Mouse (Mus musculus) heart, postnatal 0 days (tissue): ENCODE data around the gene Mrps18b. TPM values are rescaled to one million over a fixed set of nuclear protein-coding genes. Genes with fewer than 3 reads are reported as not detected.
"Not testable (repeated sequence)": the region's sequence is repeated elsewhere in the genome, so short reads cannot be mapped to it uniquely, and the experiment has no call there.

ENCODE experiments used
- ATAC-seq: fragments of 200-750 bp; cut with Nextera tagmentation; 2 replicates; pipeline ENCODE4 v1.8.0; 2017; ENCODE audit warnings: low read depth, moderate number of reproducible peaks, moderate library complexity; ENCODE audit not compliant: insufficient read depth
- DNase-seq: peaks from one replicate; pipeline ENCODE4 v3.0.0-alpha.2; 2016; ENCODE audit warnings: low spot score
- H3K27ac ChIP-seq: fragments of 300-500 bp; sonication (generic); 2 replicates; pipeline ENCODE4 v1.5.1; 2014; ENCODE audit warnings: low read depth, mild to moderate bottlenecking
- H3K27me3 ChIP-seq: fragments of 300-500 bp; sonication (generic); 2 replicates; pipeline ENCODE4 v1.6.1; 2014; ENCODE audit warnings: low read length, mixed read lengths; ENCODE audit not compliant: control insufficient read depth, insufficient read depth
- H3K36me3 ChIP-seq: fragments of 300-500 bp; sonication (generic); replicated peaks from 2 replicates; pipeline ENCODE4 v1.6.1; 2014; ENCODE audit warnings: low read length, mixed read lengths; ENCODE audit not compliant: control insufficient read depth, insufficient read depth
- H3K4me1 ChIP-seq: fragments of 300-500 bp; sonication (generic); 2 replicates; pipeline ENCODE4 v1.6.1; 2014; ENCODE audit warnings: antibody characterized with exemption; ENCODE audit not compliant: control insufficient read depth, insufficient read depth
- H3K4me2 ChIP-seq: fragments of 300-500 bp; sonication (generic); 2 replicates; pipeline ENCODE4 v1.6.1; 2014; ENCODE audit warnings: low read depth, mild to moderate bottlenecking, low read length, moderate library complexity
- H3K4me3 ChIP-seq: fragments of 300-500 bp; sonication (generic); 2 replicates; pipeline ENCODE4 v1.5.1; 2014; ENCODE audit warnings: low read depth, low read length
- H3K9ac ChIP-seq: fragments of 300-500 bp; sonication (generic); replicated peaks from 2 replicates; pipeline ENCODE4 v1.6.1; 2014; ENCODE audit warnings: low read depth, low read length, mixed read lengths
- H3K9me3 ChIP-seq: fragments of 300-500 bp; sonication (generic); replicated peaks from 2 replicates; pipeline ENCODE4 v1.6.1; 2016; ENCODE audit warnings: low read length; ENCODE audit not compliant: control insufficient read depth
- CTCF ChIP-seq: IDR thresholded peaks from 2 replicates; pipeline ENCODE4 v1.5.1; 2016; ENCODE audit warnings: antibody characterized with exemption, control low read depth, low read depth
- EP300 ChIP-seq: IDR thresholded peaks from 2 replicates; pipeline ENCODE4 v1.6.1; 2016; ENCODE audit warnings: antibody characterized with exemption, low read depth
- WGBS: fragments of 180-500 bp; shearing (Covaris S2); extraction: QIAGEN DNeasy Blood & Tissue Kit; methylation state at CpG from one replicate; pipeline ENCODE4 v1.1.7; 2014; 5-methylcytosine and 5-hydroxymethylcytosine counted together
- polyA plus RNA-seq: library from polyadenylated mRNA; unstranded; fragments of >200 nt; fragmentation: Nextera tagmentation; extraction: Ambion mirVana; gene quantifications from 2 replicates; pipeline ENCODE4 v1.2.1, GENCODE M21; 2015
- total RNA-seq: library from RNA; depleted of rRNA; stranded (reverse); fragments of >200 nt; gene quantifications from 2 replicates; pipeline ENCODE4 v1.2.3, GENCODE M21; 2014; ENCODE audit warnings: low replicate concordance; rRNA removed

Gene Mrps18b
- 38.0 and 73.7 TPM in 2 replicates for total RNA-seq
- 68.6 and 77.0 TPM in 2 replicates for polyA plus RNA-seq

DNA sequence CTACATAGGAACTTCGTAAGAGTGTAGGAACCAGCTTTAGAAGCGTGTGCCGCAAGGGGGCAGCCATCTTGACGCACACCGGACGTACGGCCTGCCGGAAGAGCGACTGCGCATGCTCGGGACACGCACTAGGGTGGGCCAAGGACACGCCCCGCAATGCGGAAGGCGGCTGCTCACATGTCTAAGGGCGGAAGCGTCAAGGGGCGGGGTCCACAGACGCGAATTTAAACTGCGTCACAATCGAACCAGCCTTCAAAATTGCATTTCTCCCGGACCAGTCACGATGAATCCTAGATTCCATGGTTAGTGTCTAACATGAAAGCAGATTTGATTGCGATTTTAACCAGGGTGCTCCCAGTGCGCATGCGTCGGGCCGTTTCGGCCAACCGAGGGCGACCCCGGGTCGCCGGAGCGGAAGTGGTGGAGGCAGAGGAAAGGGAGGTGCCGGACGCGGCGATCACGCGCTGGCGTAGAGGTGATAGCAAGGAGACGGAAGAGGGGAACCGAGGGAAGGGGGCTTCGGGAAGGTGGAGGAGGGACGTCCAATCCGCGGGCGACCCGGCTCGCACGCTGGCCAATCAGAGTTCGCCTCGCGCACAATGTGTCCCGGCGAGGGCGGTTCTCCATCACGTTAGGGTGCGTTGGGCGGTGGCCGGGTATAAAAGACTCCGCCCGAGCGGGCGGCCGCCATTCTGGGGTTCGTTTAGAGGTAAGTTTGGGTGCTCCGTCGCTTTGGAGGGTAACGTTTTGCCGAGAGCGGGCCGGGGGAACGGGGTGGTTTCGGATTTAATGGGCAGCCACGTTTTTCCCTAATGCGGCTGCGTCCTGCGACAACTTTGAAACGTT, at the start of gene Mrps18b, which contains the start of gene Ppp1r10:
Mrps18b (minus strand) TSS at position 93 of the 846 bp plus-strand sequence.
Ppp1r10 (plus strand) TSS at position 138 of the 846 bp plus-strand sequence.
- peak; percentile 98 for TF ChIP-seq EP300
- TF ChIP-seq CTCF: peak; percentile 66
- Histone ChIP-seq H3K4me3 (peak within 1 kb of the TSS; percentile 91), H3K36me3 (peaks cover 32% of the 10 kb centered on the region), H3K4me1 (peaks cover 18% of the 10 kb centered on the region; the same call in 1 of the 2 replicates), H3K9me3 (no peaks in the 10 kb centered on the region), H3K27ac (peak within 1 kb of the TSS; percentile 99), H3K27me3 (no peaks in the 10 kb centered on the region), H3K4me2 (peak within 1 kb of the TSS; percentile 89), H3K9ac (peak within 1 kb of the TSS; percentile 99)
- under 1% methylated on average over 83 of the region's 83 CpGs for whole genome bisulfite sequencing
- ATAC-seq: peak; percentile 91
- peak; percentile 100 for DNase-seq

DNA sequence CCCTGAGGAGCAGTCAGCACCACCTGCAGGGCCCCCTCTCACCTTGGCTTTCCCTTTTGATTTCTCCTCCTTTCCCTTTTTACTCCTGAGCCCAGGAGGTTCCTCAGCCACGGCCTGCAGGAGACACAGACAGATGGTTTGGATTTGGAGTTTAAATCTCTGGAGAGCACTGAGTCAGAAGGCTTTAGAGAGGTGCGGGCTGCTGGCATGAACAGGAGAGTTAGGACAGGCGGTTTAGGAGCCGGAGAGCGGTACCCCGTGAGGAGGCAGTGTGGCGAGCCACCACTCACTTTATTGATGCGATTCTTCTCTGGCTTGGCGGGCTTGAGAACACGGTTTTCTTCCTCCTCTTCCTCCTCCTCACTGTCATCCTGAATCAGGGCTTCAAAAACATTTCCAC, 47.1 kb upstream of the Mrps18b start:
- Histone ChIP-seq H3K27ac (no peak overlapping the region), H3K4me3 (no peak overlapping the region), H3K4me1 (no peaks in the 10 kb centered on the region), H3K9me3 (no peaks in the 10 kb centered on the region), H3K9ac (no peak overlapping the region), H3K27me3 (no peaks in the 10 kb centered on the region), H3K36me3 (peaks cover 75% of the 10 kb centered on the region), H3K4me2 (no peak overlapping the region)
- DNase-seq: no peak
- TF ChIP-seq EP300 (no peak), CTCF (no peak)
- ATAC-seq: no peak
- WGBS: 92% methylated on average over 10 of the region's 10 CpGs

DNA sequence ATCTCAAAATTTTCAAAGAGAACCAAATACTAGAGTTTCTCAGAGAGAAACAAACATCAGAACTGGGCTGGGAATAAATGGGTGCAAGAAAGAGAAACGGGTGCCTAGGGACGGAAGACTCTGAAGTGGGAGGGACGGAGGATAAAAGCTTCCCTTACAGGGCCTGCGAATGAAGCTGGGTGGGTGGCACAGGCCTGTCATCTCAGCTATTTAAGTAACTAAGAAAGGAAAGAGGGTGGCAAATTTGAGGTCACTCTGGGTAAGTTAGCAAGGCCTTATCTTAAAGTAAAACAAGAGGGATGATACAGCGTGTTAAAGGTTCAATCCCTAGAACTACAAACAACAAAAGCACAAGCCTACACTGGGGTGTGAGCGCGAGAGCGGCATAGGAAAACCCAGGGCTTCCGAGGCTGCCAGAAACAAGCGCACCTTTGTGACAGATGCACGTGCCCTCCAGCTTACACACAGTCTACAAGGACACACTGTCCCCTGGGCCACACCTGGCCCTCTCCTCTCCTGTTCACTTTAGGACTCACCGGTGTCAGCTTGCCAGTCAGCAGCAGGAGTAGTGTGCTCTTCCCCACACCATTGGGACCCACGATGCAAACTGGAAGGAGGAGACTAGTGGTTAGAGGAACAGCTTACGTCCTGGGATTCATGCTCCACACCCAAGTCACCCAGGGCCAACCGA, 42.5 kb upstream of the Mrps18b start:
- Histone ChIP-seq H3K9me3 (no peaks in the 10 kb centered on the region), H3K27me3 (no peaks in the 10 kb centered on the region), H3K36me3 (peaks cover 80% of the 10 kb centered on the region), H3K4me3 (no peak overlapping the region), H3K27ac (no peak overlapping the region), H3K4me1 (no peaks in the 10 kb centered on the region), H3K9ac (no peak overlapping the region), H3K4me2 (no peak overlapping the region)
- TF ChIP-seq CTCF (no peak), EP300 (no peak)
- ATAC-seq: no peak
- no peak for DNase-seq
- WGBS: 94% methylated on average over 15 of the region's 15 CpGs

DNA sequence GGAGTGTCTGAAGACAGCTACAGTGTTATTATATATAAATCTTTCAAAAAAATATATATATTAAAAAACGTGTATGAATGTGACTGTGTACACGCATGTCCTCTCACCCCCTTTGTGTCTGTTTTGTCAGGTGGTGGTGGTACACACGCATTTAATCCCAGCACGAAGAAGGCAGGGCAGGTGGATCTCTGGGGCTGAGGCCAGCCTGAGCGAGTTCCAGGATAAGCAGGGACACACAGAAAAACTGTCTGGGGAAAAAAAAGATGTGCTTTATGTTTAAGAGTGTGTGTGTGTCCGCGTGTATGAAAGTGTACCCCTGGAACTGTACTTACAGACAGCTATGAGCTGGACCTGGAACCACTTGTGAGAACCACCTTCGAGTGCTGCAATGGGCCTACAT, 38.5 kb upstream of the Mrps18b start:
- no peak for TF ChIP-seq CTCF
- TF ChIP-seq EP300: no peak
- Histone ChIP-seq H3K4me3 (no peak overlapping the region), H3K36me3 (peaks cover 40% of the 10 kb centered on the region), H3K4me1 (no peaks in the 10 kb centered on the region), H3K4me2 (no peak overlapping the region), H3K9me3 (no peaks in the 10 kb centered on the region), H3K27ac (no peak overlapping the region), H3K9ac (no peak overlapping the region), H3K27me3 (no peaks in the 10 kb centered on the region)
- no peak for ATAC-seq
- DNase-seq: no peak
- 74% methylated on average over 8 of the region's 8 CpGs for WGBS

DNA sequence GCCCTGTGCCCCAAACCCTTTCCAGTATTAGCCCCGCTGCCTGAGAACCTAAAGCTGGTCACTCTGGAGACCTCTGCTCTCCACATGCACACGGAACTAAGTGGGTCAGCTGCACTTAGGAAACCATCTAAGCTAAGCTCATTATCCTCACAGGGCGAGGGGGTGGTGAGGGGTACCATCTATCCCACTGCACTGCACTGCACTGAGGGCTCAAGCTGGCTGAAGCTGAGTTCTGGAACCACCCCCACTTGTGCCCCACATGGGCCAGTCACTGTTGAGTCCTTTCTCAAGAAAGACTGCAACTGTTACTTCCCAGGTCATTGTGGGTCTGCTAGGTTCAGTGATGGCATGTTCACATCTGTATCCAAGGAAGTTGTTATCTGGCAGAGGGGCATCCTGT, 36.4 kb upstream of the Mrps18b start:
- H3K4me1 ChIP-seq, H3K27me3 ChIP-seq, H3K4me2 ChIP-seq, H3K9ac ChIP-seq, DNase-seq, H3K4me3 ChIP-seq, H3K27ac ChIP-seq, H3K9me3 ChIP-seq, ATAC-seq: not testable (repeated sequence)
- 75% methylated on average over 2 of the region's 3 CpGs for WGBS
- peaks cover 19% of the 10 kb centered on the region for H3K36me3 ChIP-seq

DNA sequence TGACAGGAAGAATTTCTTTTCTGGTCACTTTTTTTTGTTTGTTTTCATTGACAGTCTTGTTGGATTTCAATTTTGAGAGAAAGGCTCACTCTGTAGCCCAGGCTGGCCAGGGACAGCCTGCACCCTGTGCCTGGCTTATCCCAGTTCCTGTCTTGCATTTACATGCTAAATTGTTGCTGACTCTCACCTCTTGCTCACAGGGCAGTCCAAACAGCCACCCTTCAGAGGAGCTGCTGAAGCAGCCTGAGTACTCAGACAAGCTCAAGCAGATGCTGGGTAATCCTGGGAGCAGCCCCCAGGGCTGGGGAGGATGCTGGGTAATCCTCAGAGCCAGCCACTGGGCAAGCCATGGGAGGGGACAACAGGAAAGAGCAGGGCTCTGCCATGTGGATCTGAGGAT, 34.8 kb upstream of the Mrps18b start:
- not testable (repeated sequence) for H3K4me1 ChIP-seq, H3K9me3 ChIP-seq, H3K27me3 ChIP-seq, H3K27ac ChIP-seq, ATAC-seq, H3K36me3 ChIP-seq, H3K4me3 ChIP-seq, H3K9ac ChIP-seq, DNase-seq, H3K4me2 ChIP-seq
